Mouse (Mus musculus): ENCODE measurements around the gene Iscu.
A peak's percentile ranks its signal among the peaks of the same experiment; 100 is the strongest.
"Not testable (repeated sequence)": the region's sequence is repeated elsewhere in the genome, so short reads cannot be mapped to it uniquely, and the experiment has no call there.

Iscu gene

GRCm38 (mm10) chr5:113755347-113756030 lies 17.1 kb upstream of the Iscu start:
- DNase-seq (ENCODE audit: low spot score in 2 of 2) = no peak

GRCm38 (mm10) chr5:113761585-113761984 lies 11.0 kb upstream of the Iscu start:
- no peak for DNase-seq (ENCODE audit: low spot score in 2 of 2)

GRCm38 (mm10) chr5:113764426-113764825 lies 8.1 kb upstream of the Iscu start:
- DNase-seq (ENCODE audit: low spot score in 2 of 2) = no peak

- no peak for DNase-seq (ENCODE audit: low spot score in 2 of 2)
These were observed 6.7 kb upstream of the Iscu start for GRCm38 (mm10) chr5:113765641-113766526.

GRCm38 (mm10) chr5:113768806-113769205 lies 3.7 kb upstream of the Iscu start:
- no peak for DNase-seq (ENCODE audit: low spot score in 2 of 2)

GRCm38 (mm10) chr5:113771213-113772162 lies 1.1 kb upstream of the Iscu start:
- peak; percentile 89 to 91 for DNase-seq (ENCODE audit: low spot score in 2 of 2)

GRCm38 (mm10) chr5:113772905-113773519 lies 464 bp downstream of the Iscu start:
- no peak for DNase-seq (ENCODE audit: low spot score in 2 of 2)

- peak; percentile 87 to 93 for DNase-seq (ENCODE audit: low spot score in 2 of 2)
These were observed 1.1 kb downstream of the Iscu start for GRCm38 (mm10) chr5:113773664-113774063.

GRCm38 (mm10) chr5:113775585-113775984 lies 3.0 kb downstream of the Iscu start:
- no peak for DNase-seq (ENCODE audit: low spot score in 2 of 2)

- peak in 1 of 2 experiments; percentile 25 for DNase-seq (ENCODE audit: low spot score in 2 of 2)
These were observed 3.8 kb downstream of the Iscu start for GRCm38 (mm10) chr5:113776128-113776895.

GRCm38 (mm10) chr5:113776896-113777226 lies 4.3 kb downstream of the Iscu start:
- peak in 1 of 2 experiments; percentile 65 for DNase-seq (ENCODE audit: low spot score in 2 of 2)

GRCm38 (mm10) chr5:113777728-113778127 lies 5.2 kb downstream of the Iscu start:
- DNase-seq (ENCODE audit: low spot score in 2 of 2) = peak in 1 of 2 experiments; percentile 28

GRCm38 (mm10) chr5:113779569-113779968 lies 7.0 kb downstream of the Iscu start:
- DNase-seq (ENCODE audit: low spot score in 2 of 2) = no peak

- DNase-seq (ENCODE audit: low spot score in 2 of 2) = no peak
These were observed 7.7 kb downstream of the Iscu start for GRCm38 (mm10) chr5:113780082-113780752.

- no peak for DNase-seq (ENCODE audit: low spot score in 2 of 2)
These were observed 8.2 kb downstream of the Iscu start for GRCm38 (mm10) chr5:113780763-113781162.

- DNase-seq (ENCODE audit: low spot score in 2 of 2) = no peak
These were observed 8.7 kb downstream of the Iscu start for GRCm38 (mm10) chr5:113781254-113781653.

GRCm38 (mm10) chr5:113781875-113782274 lies 9.3 kb downstream of the Iscu start:
- DNase-seq (ENCODE audit: low spot score in 2 of 2) = no peak

- DNase-seq (ENCODE audit: low spot score in 2 of 2) = no peak
These were observed 10.1 kb downstream of the Iscu start for GRCm38 (mm10) chr5:113782624-113783023.

- peak in 1 of 2 experiments; percentile 28 for DNase-seq (ENCODE audit: low spot score in 2 of 2)
These were observed 11.0 kb downstream of the Iscu start for GRCm38 (mm10) chr5:113783581-113784001.

GRCm38 (mm10) chr5:113784104-113784503 lies 11.6 kb downstream of the Iscu start:
- not testable (repeated sequence) for DNase-seq (ENCODE audit: low spot score in 2 of 2)

Data from natural killer cell, adult 2 months (primary cell).